Mouse (Mus musculus): Measurements from ENCODE around the gene Cdh13.

GRCm38 (mm10) chr8:119018675-119019074 lies 735.1 kb downstream of the Cdh13 start:
- no peak for TF ChIP-seq GATA1 (IDR thresholded peaks at IDR 0.05; ENCODE audit: borderline replicate concordance, low read length)
- TF ChIP-seq FLI1 (IDR thresholded peaks at IDR 0.05; ENCODE audit: low read length) = no peak

All from megakaryocyte, embryonic 14.5 days (primary cell).